Mouse (Mus musculus): Measurements from ENCODE around the gene Fam131b.

DNA sequence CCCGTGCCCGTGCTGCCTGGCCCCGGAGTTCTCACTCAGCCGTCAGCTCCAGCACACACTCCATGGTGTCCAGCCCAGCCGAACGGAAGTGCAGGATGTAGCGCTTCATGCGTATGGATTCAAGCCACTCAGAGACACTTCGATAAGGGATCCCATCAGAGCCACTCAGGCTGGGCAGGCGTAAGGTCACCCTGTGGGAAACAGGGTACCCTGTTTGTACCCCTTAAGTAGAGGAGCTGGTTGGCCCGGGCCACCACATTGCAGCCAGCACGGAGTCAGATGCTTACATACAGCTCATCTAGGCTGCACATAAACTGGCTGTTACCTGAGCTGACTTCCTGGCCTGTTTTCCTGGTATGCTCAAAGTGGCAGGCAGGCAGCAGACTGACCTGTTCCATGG is 34.5 kb upstream of the Fam131b start:
- TF ChIP-seq POLR2A (IDR thresholded peaks at IDR 0.05; ENCODE audit: insufficient read depth, low read depth, low read length) (no peak), EP300 (IDR thresholded peaks at IDR 0.05; ENCODE audit: insufficient read depth, low read depth, low read length) (no peak)
